In the genomic region with DNA sequence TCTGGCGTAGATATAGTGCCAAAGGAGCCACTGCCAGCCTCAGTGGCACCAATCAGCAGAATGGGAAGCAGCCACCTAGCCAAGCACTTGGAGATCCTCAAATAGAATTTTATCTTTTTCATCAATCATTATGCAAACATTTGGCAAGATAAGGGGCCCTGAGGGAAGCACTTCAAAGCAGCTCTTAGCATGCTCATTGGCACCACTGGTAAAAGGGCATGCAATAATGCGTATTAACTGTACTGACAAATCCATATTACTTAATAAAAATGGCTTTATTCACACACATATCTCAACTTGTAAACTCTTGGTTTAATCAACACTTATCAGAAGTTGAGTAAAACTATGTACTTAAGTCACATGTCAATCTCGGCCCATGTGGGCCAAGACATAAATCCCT, we compare ENCODE assay signal across 15 mouse cellular contexts.
"Had no signal": no experiment of that assay in that cellular context is flagged by ENCODE, and none has a peak within 500 bp of the region (broad histone marks: within the 10 kb centered on the region; RNA-seq: fewer than 3 reads in every experiment).

No protein-coding gene starts in this region.

- H3K9me3 ChIP-seq: kidney, embryonic 15.5 days; liver, embryonic 12.5 days; liver, embryonic 15.5 days; stomach, embryonic 15.5 days had no signal

- H3K4me2 ChIP-seq: kidney, embryonic 15.5 days; liver, embryonic 12.5 days; liver, embryonic 15.5 days; midbrain, embryonic 11.5 days; stomach, embryonic 15.5 days had no signal

- H3K27ac ChIP-seq: kidney, embryonic 15.5 days; left cerebral cortex, adult 2 months; liver, embryonic 12.5 days; liver, embryonic 15.5 days; stomach, embryonic 15.5 days had no signal

- H3K9ac ChIP-seq: kidney, embryonic 15.5 days; liver, embryonic 12.5 days; liver, embryonic 15.5 days; stomach, embryonic 15.5 days had no signal

- H3K4me1 ChIP-seq: kidney, embryonic 15.5 days; stomach, embryonic 15.5 days had no signal

- H3K4me3 ChIP-seq: kidney, embryonic 15.5 days; left cerebral cortex, adult 2 months; liver, embryonic 12.5 days; liver, embryonic 15.5 days; stomach, embryonic 15.5 days had no signal

- ATAC-seq: intestine, postnatal 0 days; liver, embryonic 12.5 days had no signal

- H3K36me3 ChIP-seq: kidney, embryonic 15.5 days; liver, embryonic 12.5 days; liver, embryonic 15.5 days; stomach, embryonic 15.5 days had no signal

- H3K27me3 ChIP-seq: kidney, embryonic 15.5 days; liver, embryonic 12.5 days; stomach, embryonic 15.5 days had no signal

- DNase-seq: kidney, adult 2 months; kidney, postnatal 10 days; kidney, postnatal 36 days; layer of hippocampus, postnatal 36 days; midbrain, embryonic 14.5 days; right cerebral cortex, postnatal 14 days; spleen, adult 18-20 months; thymus, postnatal 25 days had no signal
